Mouse (Mus musculus) WW6 (cell line): Measurements from ENCODE around the gene Irs1.

Experiments used
- DNase-seq: peaks from one replicate; pipeline ENCODE4 v3.0.0-alpha.2; 2013; ENCODE audit warnings: low read depth, low spot score

Gene Irs1

GRCm38 (mm10) chr1:82289116-82289989, 1.9 kb downstream of the Irs1 start:
- DNase-seq, result no peak

GRCm38 (mm10) chr1:82288421-82288990, 2.7 kb downstream of the Irs1 start:
- DNase-seq, result no peak

- no peak for DNase-seq
Observed at GRCm38 (mm10) chr1:82287776-82288325, 3.4 kb downstream of the Irs1 start.

- no peak for DNase-seq
Observed at GRCm38 (mm10) chr1:82287052-82287775, 4.0 kb downstream of the Irs1 start.

- DNase-seq, result no peak
Observed at GRCm38 (mm10) chr1:82286190-82287051, 4.8 kb downstream of the Irs1 start.

GRCm38 (mm10) chr1:82285461-82286189, 5.6 kb downstream of the Irs1 start:
- DNase-seq, result no peak

GRCm38 (mm10) chr1:82284403-82284802, 6.8 kb downstream of the Irs1 start:
- DNase-seq, result no peak

GRCm38 (mm10) chr1:82283901-82284301, 7.3 kb downstream of the Irs1 start:
- no peak for DNase-seq

- no peak for DNase-seq
Observed at GRCm38 (mm10) chr1:82282992-82283611, 8.1 kb downstream of the Irs1 start.

- DNase-seq, result no peak
Observed at GRCm38 (mm10) chr1:82281823-82282222, 9.4 kb downstream of the Irs1 start.

GRCm38 (mm10) chr1:82279768-82280167, 11.4 kb downstream of the Irs1 start:
- no peak for DNase-seq

- DNase-seq, result no peak
Observed at GRCm38 (mm10) chr1:82274361-82274760, 16.9 kb downstream of the Irs1 start.

GRCm38 (mm10) chr1:82273529-82273928, 17.7 kb downstream of the Irs1 start:
- DNase-seq, result no peak

GRCm38 (mm10) chr1:82272231-82272630, 19.0 kb downstream of the Irs1 start:
- no peak for DNase-seq

- DNase-seq, result no peak
Observed at GRCm38 (mm10) chr1:82267547-82267946, 23.7 kb downstream of the Irs1 start.

GRCm38 (mm10) chr1:82262331-82262730, 28.9 kb downstream of the Irs1 start:
- DNase-seq, result no peak

GRCm38 (mm10) chr1:82261638-82262037, 29.6 kb downstream of the Irs1 start:
- DNase-seq, result no peak

- DNase-seq, result no peak
Observed at GRCm38 (mm10) chr1:82261053-82261618, 30.1 kb downstream of the Irs1 start.

GRCm38 (mm10) chr1:82260055-82260454, 31.2 kb downstream of the Irs1 start:
- no peak for DNase-seq

GRCm38 (mm10) chr1:82258331-82258730, 32.9 kb downstream of the Irs1 start:
- no peak for DNase-seq
